Mouse (Mus musculus) neutrophil, adult 59 days (primary cell): ENCODE data around the gene 1700019D03Rik. TPM values are rescaled to one million over a fixed set of nuclear protein-coding genes. Genes with fewer than 3 reads are reported as not detected.

ENCODE experiments used
- total RNA-seq, 2 experiments: library from RNA; stranded (reverse); gene quantifications; 1 replicate in 1 of 2; 2 replicates in 1 of 2; pipeline ENCODE4 v1.2.4; 2023

Gene 1700019D03Rik
- not detected for total RNA-seq

GRCm38 (mm10) chr1:53020079-53020478 lies at the start of gene 1700019D03Rik:
Gene 1700019D03Rik (minus strand): TSS chr1:53020179.

DNA sequence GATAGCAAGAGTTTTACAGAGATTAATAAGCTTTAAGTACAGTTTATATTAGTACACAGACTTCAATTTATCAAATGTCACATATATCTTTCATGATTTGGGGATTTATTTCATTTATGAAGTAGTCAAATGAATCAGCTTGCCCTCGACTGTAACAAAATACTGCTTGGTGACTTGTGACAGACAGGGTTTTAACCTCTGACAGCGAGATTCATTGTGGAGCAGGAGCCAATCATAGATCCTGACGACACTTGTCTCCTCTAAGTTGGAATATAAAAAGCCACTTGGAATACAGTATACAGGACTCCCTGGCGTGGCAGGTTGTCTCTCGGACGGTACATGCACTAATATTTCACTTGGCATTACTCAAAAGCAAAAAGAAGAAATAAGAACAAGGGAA lies 41.4 kb upstream of the 1700019D03Rik start, which contains the start of gene Mstn:
TSS of gene Mstn (plus strand) at position 301 of the 400 bp plus-strand sequence.

Other genes starting within 250 kb of the 1700019D03Rik start
- 10 to 100 TPM; 45.8 to 53.0 TPM for gene Inpp1, start 202.5 kb downstream of the 1700019D03Rik start, total RNA-seq
- 10 to 100 TPM; 14.5 to 16.2 TPM for gene Hibch, start 175.2 kb downstream of the 1700019D03Rik start, total RNA-seq
- not detected for gene Mstn, start 41.5 kb upstream of the 1700019D03Rik start, total RNA-seq
- gene 1700019A02Rik, start 167.5 kb upstream of the 1700019D03Rik start, total RNA-seq: not detected